Mouse (Mus musculus) neural tube, embryonic 15.5 days (tissue): ENCODE measurements around the gene Clec5a. TPM values are rescaled to one million over a fixed set of nuclear protein-coding genes. Genes with fewer than 3 reads are reported as not detected.

Experiments
- ATAC-seq: fragments of 200-750 bp; cut with Nextera tagmentation; 2 replicates; pipeline ENCODE4 v1.8.0; 2017; ENCODE audit warnings: mild to moderate bottlenecking, moderate TSS enrichment, moderate library complexity; ENCODE audit not compliant: low FRiP score
- H3K27ac ChIP-seq: fragments of 300-500 bp; sonication (generic); replicated peaks from 2 replicates; pipeline ENCODE4 v1.5.1; 2015; ENCODE audit warnings: mild to moderate bottlenecking, inconsistent platforms
- H3K27me3 ChIP-seq: fragments of 300-500 bp; sonication (generic); replicated peaks from 2 replicates; pipeline ENCODE4 v1.6.1; 2015; ENCODE audit warnings: inconsistent platforms
- H3K36me3 ChIP-seq: fragments of 300-500 bp; sonication (generic); 2 replicates; pipeline ENCODE4 v1.6.1; 2015; ENCODE audit warnings: inconsistent platforms
- H3K4me1 ChIP-seq: fragments of 300-500 bp; sonication (generic); 2 replicates; pipeline ENCODE4 v1.6.1; 2015; ENCODE audit warnings: inconsistent platforms
- H3K4me2 ChIP-seq: fragments of 300-500 bp; sonication (generic); 2 replicates; pipeline ENCODE4 v1.6.1; 2015; ENCODE audit warnings: inconsistent platforms, mild to moderate bottlenecking, moderate library complexity
- H3K4me3 ChIP-seq: fragments of 300-500 bp; sonication (generic); replicated peaks from 2 replicates; pipeline ENCODE4 v1.5.1; 2015; ENCODE audit warnings: mild to moderate bottlenecking, inconsistent platforms
- H3K9ac ChIP-seq: fragments of 300-500 bp; sonication (generic); replicated peaks from 2 replicates; pipeline ENCODE4 v1.6.1; 2015; ENCODE audit warnings: mild to moderate bottlenecking, inconsistent platforms
- H3K9me3 ChIP-seq: fragments of 300-500 bp; sonication (generic); replicated peaks from 2 replicates; pipeline ENCODE4 v1.6.1; 2016; ENCODE audit warnings: inconsistent platforms
- WGBS: fragments of 180-500 bp; shearing (Covaris S2); methylation state at CpG from one replicate; pipeline ENCODE4 v1.1.7; 2015; ENCODE audit warnings: mixed read lengths; 5-methylcytosine and 5-hydroxymethylcytosine counted together
- polyA plus RNA-seq: library from polyadenylated mRNA; unstranded; fragments of >200 nt; fragmentation: Nextera tagmentation; extraction: Ambion mirVana; gene quantifications from 2 replicates; pipeline ENCODE4 v1.2.1, GENCODE M21; 2015

Clec5a gene
- polyA plus RNA-seq, 1 experiment from 2014 or later = 0.96 TPM

DNA sequence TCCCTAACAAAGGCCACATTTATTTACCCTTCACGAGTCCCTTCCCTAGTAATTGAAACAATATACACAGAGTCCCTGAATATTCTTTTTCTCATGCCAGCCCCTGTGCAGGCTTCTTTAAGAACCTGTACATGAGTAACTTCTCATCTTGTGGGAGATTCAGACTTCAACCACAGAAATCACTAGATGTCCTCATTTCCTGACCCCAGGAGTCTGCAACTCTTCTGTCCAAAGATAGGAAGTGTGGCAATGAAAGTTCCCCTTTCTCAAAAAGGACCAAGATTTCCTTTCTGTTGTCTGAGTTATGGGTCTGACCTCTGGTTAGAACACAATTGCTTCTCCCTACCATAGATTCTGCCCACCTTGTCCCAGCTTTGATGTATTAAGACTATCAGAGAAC is 9.3 kb downstream of the Clec5a start:
- no peak overlapping the region for H3K9ac ChIP-seq
- no peak for ATAC-seq
- H3K36me3 ChIP-seq = no peaks in the 10 kb centered on the region
- no peaks in the 10 kb centered on the region for H3K4me1 ChIP-seq
- H3K9me3 ChIP-seq = no peaks in the 10 kb centered on the region
- no peaks in the 10 kb centered on the region for H3K27me3 ChIP-seq
- no peak overlapping the region for H3K27ac ChIP-seq
- WGBS = 84% methylated on average over 1 of the region's 1 CpGs
- no peak overlapping the region for H3K4me3 ChIP-seq
- H3K4me2 ChIP-seq = no peak overlapping the region

DNA sequence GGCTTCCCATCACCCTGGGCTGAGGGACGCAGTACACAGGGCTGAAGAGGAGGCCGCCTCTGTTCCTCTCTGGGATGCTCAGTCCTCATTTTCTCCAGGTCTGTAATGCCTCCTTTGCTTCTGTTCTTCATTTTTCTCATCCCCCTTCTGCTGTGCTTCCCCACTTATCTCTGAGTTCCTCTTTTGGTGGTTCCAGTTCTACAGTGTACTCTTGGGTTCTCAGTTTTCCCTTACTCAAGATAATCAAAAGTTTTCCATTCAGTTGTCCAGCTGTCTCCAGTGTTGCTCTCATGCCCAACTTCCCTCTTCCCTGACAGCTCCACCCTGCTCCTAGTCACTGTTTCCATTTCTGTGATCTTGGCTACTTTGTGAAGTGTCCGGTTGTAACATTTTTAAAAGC is 12.0 kb downstream of the Clec5a start:
- Histone ChIP-seq H3K27ac (no peak overlapping the region), H3K9ac (no peak overlapping the region), H3K4me1 (no peaks in the 10 kb centered on the region), H3K4me3 (no peak overlapping the region), H3K27me3 (no peaks in the 10 kb centered on the region), H3K4me2 (no peak overlapping the region), H3K36me3 (no peaks in the 10 kb centered on the region), H3K9me3 (no peaks in the 10 kb centered on the region)
- no peak for ATAC-seq
- WGBS = 87% methylated on average over 3 of the region's 3 CpGs

DNA sequence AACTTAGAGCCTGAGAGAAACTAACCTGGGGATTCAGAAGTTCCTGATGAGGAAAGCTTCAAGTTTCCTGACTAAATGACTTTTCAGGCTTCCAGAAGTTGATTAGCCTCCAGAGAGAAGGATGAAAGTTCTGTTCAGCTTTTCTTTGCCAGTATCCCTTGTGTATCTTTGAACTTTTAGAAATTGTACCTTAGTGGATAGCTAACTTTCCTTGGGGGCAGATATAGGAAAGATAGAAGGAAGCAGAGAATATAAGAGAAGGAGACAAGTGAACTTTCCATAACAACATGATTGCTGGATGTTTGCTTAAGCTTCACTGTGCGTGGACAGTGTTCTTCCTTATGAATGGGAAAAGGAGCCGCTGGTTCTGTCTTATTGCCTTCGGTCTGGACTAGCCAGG is 16.4 kb downstream of the Clec5a start, which contains the start of gene Olfr460:
Gene Olfr460, plus strand, starts transcription at position 301 of the 400 bp plus-strand sequence.
- 94% methylated on average over 3 of the region's 3 CpGs for WGBS
- no peaks in the 10 kb centered on the region for H3K36me3 ChIP-seq
- no peak within 1 kb of the TSS for H3K4me3 ChIP-seq

DNA sequence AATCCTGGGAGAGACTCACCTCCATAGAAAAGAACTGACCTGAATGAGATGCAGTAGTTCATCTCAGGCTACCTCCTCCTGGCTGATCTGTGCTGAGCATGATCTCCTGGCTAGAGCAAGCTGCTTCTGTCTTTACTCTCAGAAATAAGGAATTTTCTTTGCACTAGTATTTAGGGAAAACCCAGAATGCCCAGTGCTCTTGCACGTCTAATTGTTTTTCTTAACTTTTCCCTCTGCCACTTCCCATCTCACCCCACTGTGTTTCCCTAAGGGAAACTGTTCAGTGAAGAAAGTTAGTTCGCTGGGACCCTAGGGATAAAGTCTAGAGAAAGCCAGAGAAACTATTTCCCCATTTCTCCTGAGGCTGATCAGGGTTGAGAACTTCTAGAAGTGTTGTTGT is 30.7 kb downstream of the Clec5a start, which contains the start of gene Olfr461:
Gene Olfr461, minus strand, starts transcription at position 101 of the 400 bp plus-strand sequence.
- no peaks in the 10 kb centered on the region for H3K27me3 ChIP-seq
- 82% methylated on average over 2 of the region's 2 CpGs for WGBS
- ATAC-seq = no peak

More for the DNA sequence above, 16.4 kb downstream of the Clec5a start, which contains the start of gene Olfr460:
- ATAC-seq = no peak
- Histone ChIP-seq H3K9me3 (no peaks in the 10 kb centered on the region), H3K27ac (no peak within 1 kb of the TSS), H3K27me3 (no peaks in the 10 kb centered on the region), H3K9ac (no peak within 1 kb of the TSS), H3K4me2 (no peak within 1 kb of the TSS), H3K4me1 (no peaks in the 10 kb centered on the region)

DNA sequence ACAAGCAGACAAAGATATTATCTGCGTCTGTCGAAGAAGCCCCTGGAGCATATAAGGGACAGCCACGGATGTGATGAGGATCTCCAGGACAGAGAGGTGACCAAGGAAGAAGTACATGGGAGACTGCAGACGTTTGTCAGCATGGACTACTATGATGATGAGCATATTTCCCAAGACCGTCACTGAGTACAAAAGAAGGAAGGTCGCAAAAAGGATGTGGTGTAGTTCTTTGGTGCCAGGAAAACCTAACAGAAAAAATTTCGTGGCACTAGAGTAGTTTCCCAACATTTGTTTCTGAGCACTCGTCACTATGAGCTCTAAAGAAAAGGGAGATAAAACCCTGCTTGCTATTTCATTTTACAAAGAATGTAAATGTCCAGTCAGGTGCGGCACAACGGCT is 40.9 kb downstream of the Clec5a start:
- no peak overlapping the region for H3K9ac ChIP-seq
- H3K27ac ChIP-seq = no peak overlapping the region
- no peak for ATAC-seq
- 86% methylated on average over 10 of the region's 10 CpGs for WGBS
- H3K4me1 ChIP-seq = no peaks in the 10 kb centered on the region
- no peak overlapping the region for H3K4me3 ChIP-seq
- H3K36me3 ChIP-seq = no peaks in the 10 kb centered on the region
- no peaks in the 10 kb centered on the region for H3K9me3 ChIP-seq
- H3K27me3 ChIP-seq = no peaks in the 10 kb centered on the region
- H3K4me2 ChIP-seq = no peak overlapping the region

More for the DNA sequence above, 30.7 kb downstream of the Clec5a start, which contains the start of gene Olfr461:
- Histone ChIP-seq H3K27ac (no peak within 1 kb of the TSS), H3K4me2 (no peak within 1 kb of the TSS), H3K9ac (no peak within 1 kb of the TSS), H3K4me1 (no peaks in the 10 kb centered on the region), H3K4me3 (no peak within 1 kb of the TSS), H3K9me3 (no peaks in the 10 kb centered on the region), H3K36me3 (no peaks in the 10 kb centered on the region)

Other genes with a start within 250 kb of the Clec5a start
- gene E330009J07Rik, start 149.7 kb downstream of the Clec5a start, polyA plus RNA-seq = 12.7 and 14.8 TPM in 2 replicates
- gene Wee2, start 146.7 kb downstream of the Clec5a start, polyA plus RNA-seq = 0.08 and 0.15 TPM in 2 replicates
- gene Ssbp1, start 114.5 kb downstream of the Clec5a start, polyA plus RNA-seq = 96.3 and 118 TPM in 2 replicates
- gene Tas2r137, start 94.6 kb downstream of the Clec5a start, polyA plus RNA-seq = not detected in 2 replicates
- not detected in 2 replicates for gene Tas2r108, start 92.3 kb downstream of the Clec5a start, polyA plus RNA-seq
- gene Prss37, start 66.3 kb downstream of the Clec5a start, polyA plus RNA-seq = not detected in 2 replicates
- gene Olfr461, start 30.8 kb downstream of the Clec5a start, polyA plus RNA-seq = 0.17 and 0.37 TPM in 2 replicates
- not detected in 2 replicates for gene Olfr460, start 16.3 kb downstream of the Clec5a start, polyA plus RNA-seq
- not detected in 2 replicates for gene Tas2r138, start 27.5 kb upstream of the Clec5a start, polyA plus RNA-seq
- gene Mgam, start 43.0 kb upstream of the Clec5a start, polyA plus RNA-seq = 0.20 and 1.6 TPM in 2 replicates